Mouse (Mus musculus) hindlimb bud, embryonic 11.5 days (tissue): ENCODE measurements around the gene Dnajb3.
A peak's percentile ranks its signal among the peaks of the same experiment; 100 is the strongest.

ENCODE experiments used
- DNase-seq: peaks from one replicate; pipeline ENCODE4 v3.0.0-alpha.2; 2012; ENCODE audit warnings: low read depth, low spot score; ENCODE audit errors: extremely low spot score

Gene Dnajb3

GRCm38 (mm10) chr1:88205294-88205922, at the start of gene Dnajb3:
TSS of gene Dnajb3 (minus strand) at chr1:88205782.
- peak; percentile 33 for DNase-seq

DNA sequence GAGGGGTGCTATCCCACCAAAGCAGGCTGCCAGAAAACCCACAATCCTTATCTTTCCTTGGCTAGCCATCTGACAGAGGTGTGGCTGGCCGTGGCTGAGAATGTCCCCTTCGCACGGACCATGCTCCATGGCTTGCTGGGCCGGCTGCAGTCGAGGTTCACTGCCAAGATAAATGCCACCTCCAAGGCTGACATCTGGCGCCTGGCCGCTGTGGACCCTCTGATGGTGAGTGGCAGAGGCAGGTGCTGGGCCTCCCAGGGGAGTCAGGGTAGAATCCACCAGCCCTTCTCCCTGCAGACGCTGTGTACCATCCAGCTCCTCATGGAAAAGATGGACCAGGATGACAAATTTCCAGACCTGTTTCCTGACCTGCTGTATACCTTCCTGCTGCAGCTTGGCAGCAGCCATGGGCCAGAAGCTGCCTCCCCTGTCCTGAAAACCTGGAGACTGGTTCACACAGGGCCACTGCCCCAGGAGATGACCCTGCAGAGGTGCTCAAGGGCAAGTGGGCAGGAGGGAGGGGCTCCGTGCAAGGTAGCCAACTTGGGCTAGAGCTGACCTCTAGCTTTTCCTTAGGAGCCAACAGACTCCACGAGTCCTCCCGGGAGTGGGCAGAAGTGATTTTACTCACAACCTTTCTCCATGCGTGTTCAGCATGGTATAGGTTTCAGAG, 49.3 kb upstream of the Dnajb3 start:
- DNase-seq = no peak

DNA sequence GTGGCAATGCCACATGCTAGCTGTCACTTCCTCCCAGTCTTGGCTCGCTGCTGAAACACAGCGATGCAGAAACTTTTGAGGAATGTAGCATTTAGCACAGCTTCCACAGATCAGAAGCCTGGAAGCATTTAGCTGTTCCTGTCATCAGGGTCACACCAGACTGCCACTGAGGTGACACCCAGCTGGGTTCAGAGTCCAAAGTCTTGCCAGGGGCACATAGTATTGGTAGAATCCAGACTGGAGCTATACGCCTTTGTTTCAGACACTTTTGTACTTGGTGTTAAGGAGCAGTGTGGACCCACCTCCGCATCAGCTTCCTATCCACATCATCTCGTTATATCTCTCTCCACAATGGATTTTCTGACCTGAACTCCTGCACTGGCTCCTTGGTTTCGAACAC, 48.0 kb upstream of the Dnajb3 start:
- no peak for DNase-seq

DNA sequence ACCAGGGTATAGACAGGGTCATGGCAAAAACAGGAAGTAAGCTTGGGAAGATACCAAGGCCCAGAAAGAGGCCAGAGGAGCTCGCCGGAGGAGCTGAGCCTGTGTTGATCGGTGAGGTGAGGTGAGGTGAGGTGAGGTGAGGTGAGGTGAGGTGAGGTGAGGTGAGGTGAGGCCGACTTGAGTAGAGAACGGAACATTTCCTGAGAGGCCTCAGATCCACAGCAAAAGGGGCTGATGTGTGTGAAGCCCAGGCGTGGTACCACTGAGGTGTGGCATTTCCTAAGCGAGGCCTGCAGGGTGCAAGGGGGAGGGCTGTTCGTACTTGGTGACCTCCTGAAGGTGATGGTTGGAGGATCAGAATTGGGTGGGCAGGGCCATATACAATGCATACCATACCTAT, 47.5 kb upstream of the Dnajb3 start:
- no peak for DNase-seq

DNA sequence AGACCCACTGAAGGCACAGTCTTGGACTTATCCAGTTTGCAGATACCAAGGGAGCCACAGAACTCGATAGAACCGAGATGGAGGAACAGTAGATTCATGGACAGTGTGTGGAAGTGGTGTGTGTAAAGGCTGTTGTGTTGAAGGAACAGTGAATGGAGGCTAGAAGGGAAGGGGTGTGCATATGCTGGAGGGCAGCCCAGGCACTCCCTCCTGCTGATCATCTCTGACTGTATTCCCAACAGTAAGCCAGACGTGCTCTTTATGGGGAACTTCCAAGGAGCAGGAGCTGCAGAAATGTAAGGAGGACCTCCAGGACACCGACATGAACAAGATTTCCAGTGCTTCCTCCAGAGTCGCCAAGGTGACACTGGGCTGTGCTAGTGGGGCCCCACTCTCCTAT, 44.4 kb upstream of the Dnajb3 start:
- DNase-seq = no peak

DNA sequence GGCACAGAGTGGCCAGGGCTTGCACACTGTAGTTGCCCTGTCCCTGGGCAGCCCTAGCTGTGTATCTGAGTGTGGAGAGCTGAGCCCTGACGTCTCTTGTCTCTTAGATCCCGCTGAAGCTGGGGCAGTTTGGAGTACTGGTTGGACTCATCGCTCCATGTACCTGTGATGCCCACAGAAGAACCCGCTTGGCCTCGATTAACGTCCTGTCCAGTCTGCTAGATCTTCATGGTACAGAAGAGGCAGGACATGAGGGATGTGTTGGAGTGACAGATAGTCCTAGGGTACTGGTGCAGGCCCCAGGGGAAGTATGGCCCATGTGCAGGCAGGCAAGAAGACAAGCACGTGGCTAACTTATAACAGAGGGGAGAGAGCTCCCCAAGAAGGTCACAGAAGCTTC, 44.0 kb upstream of the Dnajb3 start:
- no peak for DNase-seq

DNA sequence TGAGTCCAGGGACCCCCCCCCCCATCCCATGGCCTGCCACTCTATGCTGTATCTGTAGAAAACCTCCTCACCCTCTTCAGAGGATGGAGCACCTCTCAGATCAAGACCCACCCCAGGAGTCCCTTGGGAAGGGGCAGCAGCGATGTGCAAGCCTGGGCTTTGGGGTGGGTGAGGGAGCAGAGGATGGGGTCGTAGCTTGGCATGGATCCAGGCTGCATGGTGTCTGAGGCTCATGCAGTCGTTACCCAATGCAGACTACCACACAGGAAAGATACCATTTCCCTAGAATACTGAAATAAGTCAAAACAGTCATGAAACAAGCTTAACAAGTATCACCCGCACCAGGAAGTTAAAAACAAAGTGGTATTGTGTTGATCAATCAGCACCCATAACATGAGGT, 43.1 kb upstream of the Dnajb3 start:
- no peak for DNase-seq

- DNase-seq = no peak
Measured at GRCm38 (mm10) chr1:88247660-88248059, 42.1 kb upstream of the Dnajb3 start.

GRCm38 (mm10) chr1:88246386-88246785, 40.8 kb upstream of the Dnajb3 start:
- no peak for DNase-seq

DNA sequence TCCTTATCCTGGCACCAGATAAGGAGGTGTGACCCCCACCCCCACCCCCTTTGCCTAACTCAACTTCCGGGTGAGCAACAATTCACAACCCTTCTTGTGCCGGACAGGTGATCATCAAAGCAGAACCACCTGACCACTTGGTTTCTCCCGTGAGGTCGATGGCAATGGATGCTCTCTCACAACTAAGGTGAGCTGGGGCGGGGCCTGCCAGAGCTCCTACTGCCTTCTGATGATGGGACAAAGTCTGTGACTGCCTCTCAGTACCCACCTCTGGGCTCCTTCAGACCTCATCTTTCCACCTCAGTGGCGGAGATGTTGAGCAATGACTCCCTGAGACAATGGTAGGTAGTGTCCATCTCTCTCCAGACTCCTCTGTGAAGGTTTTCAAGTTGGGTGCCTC, 40.3 kb upstream of the Dnajb3 start:
- no peak for DNase-seq

DNA sequence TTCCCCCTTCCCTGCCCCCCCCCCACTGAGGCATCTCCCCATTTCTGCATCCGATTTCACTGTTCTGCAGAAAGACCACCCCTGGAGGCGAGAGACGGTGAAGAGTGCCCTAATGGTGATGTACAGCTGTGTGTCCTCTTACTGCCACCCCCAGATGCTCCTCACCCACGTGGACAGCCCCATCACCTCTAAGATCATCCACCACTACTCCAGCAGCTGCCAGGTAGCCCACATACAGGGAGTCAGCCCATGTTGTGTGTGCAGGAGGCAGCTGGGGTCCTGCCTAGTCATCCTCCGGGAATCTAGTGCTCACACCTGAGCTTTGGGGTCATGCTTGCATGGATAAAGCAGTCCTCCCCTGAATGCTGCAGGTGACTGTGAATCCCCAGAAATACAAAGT, 38.3 kb upstream of the Dnajb3 start:
- no peak for DNase-seq

- no peak for DNase-seq
Measured at GRCm38 (mm10) chr1:88240579-88240978, 35.0 kb upstream of the Dnajb3 start.

DNA sequence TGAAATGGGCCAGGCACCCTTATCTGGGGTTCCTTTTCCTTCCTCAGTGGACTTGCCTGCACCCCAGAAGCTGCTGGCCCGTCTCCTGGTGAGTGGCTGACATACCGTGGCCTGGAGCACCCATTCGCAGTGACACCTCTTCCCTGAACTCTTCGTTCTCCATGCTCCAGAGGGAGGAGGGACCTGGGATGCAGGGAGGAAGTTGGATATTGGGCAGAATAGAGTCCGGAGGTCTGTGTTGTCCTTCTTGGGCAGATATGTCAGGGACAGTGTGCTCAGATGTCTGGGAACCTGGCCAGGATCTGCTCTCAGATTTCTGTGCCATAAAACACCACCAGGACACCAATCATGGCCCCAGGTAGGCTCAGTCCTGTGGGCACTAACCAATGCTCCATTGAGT, 34.5 kb upstream of the Dnajb3 start:
- DNase-seq = no peak

DNA sequence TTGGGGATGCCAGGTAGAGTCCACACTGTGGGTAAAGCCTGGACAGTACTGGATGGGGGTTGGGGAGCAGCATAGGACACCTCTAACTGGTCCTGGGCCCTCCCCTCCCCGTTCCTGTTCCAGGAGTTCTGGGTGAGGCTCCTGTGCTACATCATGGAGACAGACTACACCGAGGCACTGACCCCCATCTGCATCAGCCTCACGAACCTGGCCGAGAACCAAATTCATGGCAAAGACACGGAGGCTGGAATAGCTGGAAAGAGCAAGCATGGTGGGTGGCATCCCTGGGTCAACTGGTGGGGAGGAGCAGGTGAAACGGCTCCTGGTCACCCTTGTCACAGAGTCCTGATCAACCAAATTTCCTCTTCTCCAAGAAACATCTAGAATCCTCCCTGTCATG, 33.2 kb upstream of the Dnajb3 start:
- no peak for DNase-seq

GRCm38 (mm10) chr1:88237311-88237710, 31.7 kb upstream of the Dnajb3 start:
- no peak for DNase-seq

GRCm38 (mm10) chr1:88235894-88236415, 30.4 kb upstream of the Dnajb3 start:
- no peak for DNase-seq

DNA sequence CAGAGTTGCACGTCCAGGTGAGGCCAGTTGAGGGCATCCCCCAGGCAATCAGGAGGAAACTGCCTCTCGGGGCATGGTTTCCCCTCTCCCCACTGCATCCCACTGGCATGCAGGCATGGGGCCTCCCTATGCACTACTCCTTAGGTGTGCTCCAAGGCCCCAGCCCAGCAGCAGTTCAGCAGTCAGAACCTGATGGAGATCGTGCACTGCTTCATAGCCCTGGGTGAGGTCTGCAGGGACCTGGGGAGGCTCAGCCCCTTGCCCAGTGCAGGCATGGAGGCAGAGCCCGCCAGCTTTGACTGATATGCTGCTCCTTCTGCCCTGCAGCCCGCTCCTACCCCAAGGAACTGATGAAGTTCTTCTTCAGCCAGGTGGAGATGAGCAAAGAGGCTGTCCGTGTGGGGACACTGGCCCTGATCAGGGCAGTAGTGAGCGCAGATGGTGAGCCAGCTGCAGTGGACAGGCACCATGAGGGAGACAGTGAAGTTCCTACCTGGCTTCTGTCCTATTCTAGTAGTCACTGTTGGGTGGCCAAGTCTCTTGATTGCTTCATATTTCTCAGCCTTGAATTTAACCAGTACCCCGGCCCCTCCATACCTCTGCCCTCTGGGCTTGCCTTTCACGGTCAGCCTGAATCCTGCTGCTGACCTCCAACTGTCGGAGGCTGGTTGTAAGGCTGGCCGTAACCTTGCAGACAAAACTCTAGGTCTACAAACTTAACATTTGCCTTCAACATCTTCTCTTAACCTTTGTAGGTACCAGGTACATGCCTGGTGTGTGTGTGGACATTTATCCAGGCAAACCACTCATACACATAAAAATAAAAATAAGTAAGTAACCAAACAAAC, 29.7 kb upstream of the Dnajb3 start:
- DNase-seq = no peak

DNA sequence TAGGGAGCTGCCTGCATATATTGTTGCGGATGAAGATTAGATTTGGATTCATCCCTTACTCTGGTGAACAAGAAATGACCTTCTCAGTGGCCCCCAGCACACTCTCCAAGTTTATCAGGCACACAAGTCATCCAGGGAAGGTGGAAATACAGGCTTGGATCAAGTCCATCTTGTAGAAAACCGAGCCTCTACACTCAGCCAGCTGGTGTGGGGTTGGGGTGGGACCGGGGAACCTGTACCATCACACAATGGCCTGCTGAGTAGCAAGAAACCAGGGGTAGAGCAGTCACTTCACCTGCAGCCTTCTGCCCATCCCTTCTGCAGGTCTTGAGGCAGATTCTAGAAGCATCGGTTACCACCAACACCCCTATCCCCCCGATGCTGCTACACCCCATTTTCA, 29.1 kb upstream of the Dnajb3 start:
- no peak for DNase-seq

DNA sequence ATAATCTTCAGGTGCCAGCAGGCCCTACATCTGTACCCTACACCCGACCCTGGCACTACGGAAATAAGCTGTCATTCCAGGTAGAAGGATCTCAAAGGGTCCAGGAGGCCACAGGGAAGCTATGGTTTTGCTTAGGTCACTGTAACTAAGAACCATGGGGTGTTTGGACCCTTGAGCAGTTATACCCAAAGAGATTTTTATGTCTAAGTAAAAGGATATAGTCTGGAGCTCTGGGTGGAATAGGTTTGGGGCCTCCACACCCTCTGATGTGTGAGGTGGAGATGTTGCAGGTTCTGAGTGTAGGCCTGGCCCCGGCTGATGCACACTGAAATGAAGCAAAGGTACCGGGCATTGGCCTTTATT, 28.6 kb upstream of the Dnajb3 start:
- no peak for DNase-seq

DNA sequence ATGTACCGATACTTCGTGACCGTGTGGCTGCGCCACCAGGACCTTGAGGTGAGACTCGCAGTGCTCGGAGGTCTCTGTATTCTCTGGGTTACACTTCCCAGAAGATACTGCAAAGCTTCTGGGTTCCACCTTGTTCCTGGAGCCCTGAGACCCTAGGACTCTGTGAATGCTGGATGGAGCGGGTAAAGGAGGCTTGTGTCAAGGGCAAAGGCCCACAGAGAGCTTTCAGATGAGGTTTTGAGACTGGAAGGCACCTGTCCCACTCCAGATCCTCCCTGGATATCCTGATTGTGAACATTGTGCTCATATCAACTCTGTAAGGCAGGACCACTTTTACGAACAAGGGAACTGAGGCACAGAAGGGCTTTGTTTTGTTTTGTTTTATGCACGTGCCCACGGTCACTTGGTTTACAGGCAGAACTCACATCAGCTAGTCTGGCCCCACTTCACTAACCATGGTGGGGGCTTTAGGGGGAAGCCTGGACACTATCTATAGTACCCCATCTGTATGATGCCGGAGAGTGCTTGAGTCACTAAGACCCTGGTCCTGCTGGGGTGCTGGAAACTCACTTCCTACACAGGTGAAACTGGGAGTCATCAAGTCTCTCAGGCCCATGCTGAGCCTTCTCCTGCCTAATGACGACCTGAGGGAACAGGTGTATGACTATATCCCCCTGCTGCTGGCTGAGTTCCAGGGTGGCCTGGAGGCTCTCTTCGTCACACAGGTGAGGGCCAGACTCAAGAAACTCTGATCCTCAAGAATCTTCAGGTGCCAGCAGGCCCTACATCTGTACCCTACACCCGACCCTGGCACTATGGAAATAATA, 28.1 kb upstream of the Dnajb3 start:
- DNase-seq = no peak
